Mouse (Mus musculus): Measurements from ENCODE around the gene Arsb. TPM values are rescaled to one million over a fixed set of nuclear protein-coding genes. Genes with fewer than 3 reads are reported as not detected.

Arsb gene
- polyA plus RNA-seq, 1 experiment = 9.2 TPM

DNA sequence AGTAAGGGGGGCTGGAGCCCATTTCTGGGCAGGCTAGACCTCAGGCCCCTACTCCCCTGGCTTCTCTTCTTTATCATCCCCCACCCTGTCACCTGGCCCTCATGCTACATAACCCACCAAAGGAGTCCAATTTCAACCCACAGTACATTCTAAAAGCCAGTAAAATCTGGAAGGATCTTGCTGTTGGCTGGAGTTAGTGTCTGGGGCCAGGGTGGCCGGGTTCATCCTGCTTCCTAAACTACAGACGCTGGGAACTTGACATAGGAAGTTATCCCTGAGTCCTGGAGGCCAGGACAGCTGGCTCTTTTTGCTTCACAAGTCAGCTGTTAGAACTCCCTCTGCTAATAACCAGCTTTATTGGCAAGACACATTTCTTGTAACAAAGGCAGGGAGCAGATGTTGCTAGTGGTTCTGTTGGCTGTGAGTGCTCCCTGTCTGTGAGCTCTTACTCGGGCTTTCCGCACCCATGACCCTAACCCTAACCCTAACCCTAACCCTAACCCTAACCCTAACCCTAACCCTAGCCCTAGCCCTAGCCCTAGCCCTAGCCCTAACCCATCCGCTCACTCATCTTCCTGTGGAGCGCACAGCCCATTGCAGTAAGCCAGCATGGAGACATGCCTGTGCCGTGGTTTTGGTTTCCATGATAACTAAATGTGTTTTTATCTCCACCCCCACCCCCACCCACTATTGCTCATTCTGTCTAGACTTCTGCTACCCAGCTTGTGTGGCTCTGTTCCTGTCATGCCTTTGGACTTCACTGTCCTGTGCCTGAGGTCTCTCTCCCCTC, 169.5 kb downstream of the Arsb start:
- H3K27me3 ChIP-seq (ENCODE audit: control insufficient read depth, insufficient read depth, insufficient read length) = no peaks in the 10 kb centered on the region
- no peak overlapping the region for H3K4me3 ChIP-seq (ENCODE audit: insufficient read depth, poor library complexity, severe bottlenecking)
- no peaks in the 10 kb centered on the region for H3K79me2 ChIP-seq (ENCODE audit: control insufficient read depth, insufficient read depth)
- H3K79me3 ChIP-seq (ENCODE audit: low read depth) = no peaks in the 10 kb centered on the region
- TF ChIP-seq FOSL1 (IDR thresholded peaks at IDR 0.05; ENCODE audit: insufficient read depth, low read length, poor library complexity, severe bottlenecking) (no peak), MYOG (IDR thresholded peaks at IDR 0.05; ENCODE audit: control insufficient read depth, extremely low read depth, insufficient read length) (no peak), CEBPB (IDR thresholded peaks at IDR 0.05; ENCODE audit: low read depth) (no peak), MAX (IDR thresholded peaks at IDR 0.05) (no peak), MYOD1 (IDR thresholded peaks at IDR 0.05; ENCODE audit: control insufficient read depth, insufficient read length, low read depth) (no peak), CTCF (IDR thresholded peaks at IDR 0.05; ENCODE audit: control insufficient read depth, insufficient read depth, insufficient read length) (no peak), USF1 (IDR thresholded peaks at IDR 0.05; ENCODE audit: low read depth) (no peak)
- H3ac ChIP-seq (ENCODE audit: control insufficient read depth, insufficient read length, low read depth) = no peak overlapping the region
- no peaks in the 10 kb centered on the region for H3K36me3 ChIP-seq (ENCODE audit: control insufficient read depth, insufficient read depth)

DNA sequence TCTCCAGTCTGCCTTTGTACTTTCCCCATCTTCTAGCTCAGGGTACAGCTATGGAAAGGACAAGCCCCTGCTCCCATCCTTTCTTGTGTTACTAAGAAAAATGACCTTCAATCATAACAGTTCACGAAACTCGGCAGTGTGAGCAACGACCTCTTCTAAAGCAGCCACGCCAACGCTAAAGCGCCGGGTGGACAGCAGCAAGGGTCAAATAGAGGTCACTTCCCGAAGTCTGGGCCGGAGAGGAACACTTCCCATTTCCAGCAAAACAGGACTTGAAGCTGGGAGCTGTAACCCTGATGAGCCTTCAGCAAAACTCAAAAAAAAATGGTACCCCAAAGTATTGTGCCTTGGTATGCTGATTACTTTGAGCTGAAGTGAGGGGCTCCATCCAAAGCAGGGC, 179.6 kb downstream of the Arsb start:
- TF ChIP-seq MYOG (IDR thresholded peaks at IDR 0.05; ENCODE audit: control insufficient read depth, extremely low read depth, insufficient read length) (no peak), MAX (IDR thresholded peaks at IDR 0.05) (no peak), MYOD1 (IDR thresholded peaks at IDR 0.05; ENCODE audit: control insufficient read depth, insufficient read length, low read depth) (no peak), FOSL1 (IDR thresholded peaks at IDR 0.05; ENCODE audit: insufficient read depth, low read length, poor library complexity, severe bottlenecking) (no peak), CEBPB (IDR thresholded peaks at IDR 0.05; ENCODE audit: low read depth) (no peak), CTCF (IDR thresholded peaks at IDR 0.05; ENCODE audit: control insufficient read depth, insufficient read depth, insufficient read length) (no peak), USF1 (IDR thresholded peaks at IDR 0.05; ENCODE audit: low read depth) (no peak)

GRCm38 (mm10) chr13:93951555-93951954, 180.1 kb downstream of the Arsb start:
- H3K27me3 ChIP-seq (ENCODE audit: control insufficient read depth, insufficient read depth, insufficient read length) = no peaks in the 10 kb centered on the region
- H3K79me2 ChIP-seq (ENCODE audit: control insufficient read depth, insufficient read depth) = no peaks in the 10 kb centered on the region
- no peak overlapping the region for H3K4me3 ChIP-seq (ENCODE audit: insufficient read depth, poor library complexity, severe bottlenecking)
- H3ac ChIP-seq (ENCODE audit: control insufficient read depth, insufficient read length, low read depth) = no peak overlapping the region
- no peaks in the 10 kb centered on the region for H3K79me3 ChIP-seq (ENCODE audit: low read depth)
- no peaks in the 10 kb centered on the region for H3K36me3 ChIP-seq (ENCODE audit: control insufficient read depth, insufficient read depth)
- TF ChIP-seq FOSL1 (IDR thresholded peaks at IDR 0.05; ENCODE audit: insufficient read depth, low read length, poor library complexity, severe bottlenecking) (no peak), MYOG (IDR thresholded peaks at IDR 0.05; ENCODE audit: control insufficient read depth, extremely low read depth, insufficient read length) (no peak), MAX (IDR thresholded peaks at IDR 0.05) (no peak), CEBPB (IDR thresholded peaks at IDR 0.05; ENCODE audit: low read depth) (no peak), MYOD1 (IDR thresholded peaks at IDR 0.05; ENCODE audit: control insufficient read depth, insufficient read length, low read depth) (no peak), USF1 (IDR thresholded peaks at IDR 0.05; ENCODE audit: low read depth) (no peak)

More for the DNA sequence above, 179.6 kb downstream of the Arsb start:
- Histone ChIP-seq H3K36me3 (ENCODE audit: control insufficient read depth, insufficient read depth) (no peaks in the 10 kb centered on the region), H3K4me3 (ENCODE audit: insufficient read depth, poor library complexity, severe bottlenecking) (no peak overlapping the region), H3K79me3 (ENCODE audit: low read depth) (no peaks in the 10 kb centered on the region), H3ac (ENCODE audit: control insufficient read depth, insufficient read length, low read depth) (no peak overlapping the region), H3K27me3 (ENCODE audit: control insufficient read depth, insufficient read depth, insufficient read length) (no peaks in the 10 kb centered on the region), H3K79me2 (ENCODE audit: control insufficient read depth, insufficient read depth) (no peaks in the 10 kb centered on the region)

GRCm38 (mm10) chr13:93952466-93952865, 181.0 kb downstream of the Arsb start:
- Histone ChIP-seq H3ac (ENCODE audit: control insufficient read depth, insufficient read length, low read depth) (no peak overlapping the region), H3K79me3 (ENCODE audit: low read depth) (no peaks in the 10 kb centered on the region)

DNA sequence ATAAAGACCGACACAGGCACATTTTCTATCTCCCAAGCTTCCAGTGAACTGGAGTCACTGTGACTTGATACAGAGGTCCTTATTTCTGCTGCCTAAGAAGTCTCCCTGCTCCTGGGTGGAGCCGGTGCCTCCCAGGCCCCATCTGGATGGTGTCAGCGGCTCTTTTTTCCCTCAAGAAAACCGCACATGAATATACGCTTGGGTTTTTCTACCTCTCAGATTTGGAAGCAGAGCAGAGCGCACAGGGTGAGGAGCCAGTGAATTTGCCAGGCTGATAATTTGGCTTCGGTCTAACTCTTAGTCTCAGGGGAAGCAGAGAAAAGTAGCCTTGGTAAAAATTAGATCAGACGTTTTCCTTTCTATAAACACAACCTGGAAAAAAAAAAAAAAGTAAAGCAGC, 186.5 kb downstream of the Arsb start:
- TF ChIP-seq CEBPB (IDR thresholded peaks at IDR 0.05; ENCODE audit: low read depth) (no peak), MYOG (IDR thresholded peaks at IDR 0.05; ENCODE audit: control insufficient read depth, extremely low read depth, insufficient read length) (no peak), MYOD1 (IDR thresholded peaks at IDR 0.05; ENCODE audit: control insufficient read depth, insufficient read length, low read depth) (no peak), CTCF (IDR thresholded peaks at IDR 0.05; ENCODE audit: control insufficient read depth, insufficient read depth, insufficient read length) (no peak), USF1 (IDR thresholded peaks at IDR 0.05; ENCODE audit: low read depth) (no peak), MAX (IDR thresholded peaks at IDR 0.05) (no peak), FOSL1 (IDR thresholded peaks at IDR 0.05; ENCODE audit: insufficient read depth, low read length, poor library complexity, severe bottlenecking) (no peak)
- Histone ChIP-seq H3K27me3 (ENCODE audit: control insufficient read depth, insufficient read depth, insufficient read length) (no peaks in the 10 kb centered on the region), H3K79me2 (ENCODE audit: control insufficient read depth, insufficient read depth) (no peaks in the 10 kb centered on the region), H3K79me3 (ENCODE audit: low read depth) (no peaks in the 10 kb centered on the region), H3ac (ENCODE audit: control insufficient read depth, insufficient read length, low read depth) (no peak overlapping the region), H3K36me3 (ENCODE audit: control insufficient read depth, insufficient read depth) (no peaks in the 10 kb centered on the region), H3K4me3 (ENCODE audit: insufficient read depth, poor library complexity, severe bottlenecking) (no peak overlapping the region)

More at GRCm38 (mm10) chr13:93952466-93952865, 181.0 kb downstream of the Arsb start:
- TF ChIP-seq CTCF (IDR thresholded peaks at IDR 0.05; ENCODE audit: control insufficient read depth, insufficient read depth, insufficient read length) = no peak
- no peak for TF ChIP-seq MAX (IDR thresholded peaks at IDR 0.05)
- TF ChIP-seq MYOD1 (IDR thresholded peaks at IDR 0.05; ENCODE audit: control insufficient read depth, insufficient read length, low read depth) = no peak
- no peak for TF ChIP-seq FOSL1 (IDR thresholded peaks at IDR 0.05; ENCODE audit: insufficient read depth, low read length, poor library complexity, severe bottlenecking)
- TF ChIP-seq MYOG (IDR thresholded peaks at IDR 0.05; ENCODE audit: control insufficient read depth, extremely low read depth, insufficient read length) = no peak
- TF ChIP-seq USF1 (IDR thresholded peaks at IDR 0.05; ENCODE audit: low read depth) = no peak
- TF ChIP-seq CEBPB (IDR thresholded peaks at IDR 0.05; ENCODE audit: low read depth) = no peak
- no peaks in the 10 kb centered on the region for H3K79me2 ChIP-seq (ENCODE audit: control insufficient read depth, insufficient read depth)
- no peak overlapping the region for H3K4me3 ChIP-seq (ENCODE audit: insufficient read depth, poor library complexity, severe bottlenecking)
- no peaks in the 10 kb centered on the region for H3K36me3 ChIP-seq (ENCODE audit: control insufficient read depth, insufficient read depth)
- no peaks in the 10 kb centered on the region for H3K27me3 ChIP-seq (ENCODE audit: control insufficient read depth, insufficient read depth, insufficient read length)
